Mouse (Mus musculus) erythroblast, adult 5-6 weeks (primary cell): ENCODE measurements around the gene Rad50. TPM values are rescaled to one million over a fixed set of nuclear protein-coding genes. Genes with fewer than 3 reads are reported as not detected.

Experiments
- ATAC-seq: replicated peaks from 2 replicates; pipeline ENCODE4 v1.8.0; 2016; ENCODE audit warnings: moderate number of reproducible peaks, mild to moderate bottlenecking, moderate TSS enrichment, inconsistent platforms; ENCODE audit not compliant: poor library complexity, low FRiP score, severe bottlenecking
- total RNA-seq, 2 experiments: library from RNA; stranded (forward) in 1 of 2; stranded (reverse) in 1 of 2; fragments of 150-400 nt in 1 of 2; fragments of 200-764, 138-1000 nt in 1 of 2; gene quantifications; 2 replicates each; pipeline versions ENCODE4 v1.2.3 to v1.2.4; 2015 to 2017; ENCODE audit warnings: low replicate concordance in 2 of 2

Rad50 gene
- total RNA-seq (2015; ENCODE audit: low replicate concordance) (12.5 and 14.2 TPM in 2 replicates), total RNA-seq (2017; ENCODE audit: low replicate concordance) (12.3 and 22.3 TPM in 2 replicates)

DNA sequence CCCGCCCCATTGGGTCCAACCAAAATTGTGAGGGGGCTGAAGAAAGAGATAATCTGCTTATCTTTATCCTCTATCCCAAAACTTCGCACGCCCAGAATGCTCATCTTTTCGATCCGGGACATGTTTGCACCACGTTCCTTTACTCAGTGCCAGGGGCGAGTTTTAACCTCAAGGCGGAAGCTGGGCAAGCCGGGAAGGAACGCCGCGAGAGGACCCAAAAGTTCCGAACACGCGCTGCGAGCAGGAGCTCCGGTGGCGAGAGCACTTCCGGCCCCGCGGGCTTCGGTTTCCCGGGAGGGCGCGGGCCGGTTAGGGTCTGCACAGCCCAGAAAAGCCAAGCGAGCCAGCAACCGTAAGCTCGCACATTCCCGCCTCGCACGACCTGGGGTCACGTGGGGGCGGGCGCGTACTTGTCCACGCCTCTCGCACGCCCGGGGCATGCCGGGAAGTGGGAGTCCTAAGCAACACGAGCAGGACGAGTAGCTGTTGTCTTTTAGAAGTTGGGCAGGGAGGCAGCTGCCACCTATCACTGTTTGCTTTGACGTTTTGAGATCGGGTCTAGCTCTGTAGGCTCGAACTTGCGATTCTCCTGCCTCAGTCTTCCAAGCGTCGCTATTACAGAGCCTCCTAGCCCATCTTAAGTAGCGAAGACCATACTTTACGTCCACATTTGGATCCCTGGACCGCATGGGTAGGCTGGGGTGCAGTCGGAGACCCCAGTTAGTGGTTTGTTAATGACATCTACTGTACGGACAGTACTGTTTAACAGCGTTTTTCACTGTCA lies at the start of gene Rad50:
Gene Rad50 (minus strand): TSS at position 386 of the 784 bp plus-strand sequence.
- peak; percentile 99 for ATAC-seq

DNA sequence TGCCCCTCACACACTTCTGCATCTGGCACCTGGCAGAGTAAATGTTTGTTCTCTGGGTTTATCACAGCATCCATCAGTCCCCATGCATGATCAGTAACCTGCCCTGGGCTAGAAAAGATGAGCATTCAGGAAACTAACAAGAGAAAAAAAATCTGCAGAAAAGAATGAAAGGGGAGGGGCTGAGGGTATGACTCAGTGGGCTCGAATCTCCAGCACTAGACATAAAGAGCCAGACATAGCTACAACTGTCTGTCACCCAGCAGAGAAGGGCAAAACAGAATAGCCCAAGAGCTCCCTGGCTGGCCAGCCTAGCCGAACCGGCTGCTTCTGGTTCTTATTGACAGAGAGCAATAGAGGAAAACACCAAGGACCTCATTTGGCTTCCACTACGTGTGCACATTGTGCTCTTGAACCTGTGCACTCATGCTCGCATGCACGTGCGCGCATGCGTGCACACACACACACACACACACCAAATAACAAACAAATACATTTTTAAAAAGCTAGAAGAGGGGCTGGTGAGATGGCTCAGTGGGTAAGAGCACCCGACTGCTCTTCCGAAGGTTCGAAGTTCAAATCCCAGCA lies 48.0 kb upstream of the Rad50 start:
- no peak for ATAC-seq

- no peak for ATAC-seq
Observed at GRCm38 (mm10) chr11:53749716-53750352, 42.7 kb upstream of the Rad50 start.

- no peak for ATAC-seq
Observed at GRCm38 (mm10) chr11:53749306-53749705, 42.2 kb upstream of the Rad50 start.

- ATAC-seq, result no peak
Observed at GRCm38 (mm10) chr11:53748614-53749013, 41.5 kb upstream of the Rad50 start.

DNA sequence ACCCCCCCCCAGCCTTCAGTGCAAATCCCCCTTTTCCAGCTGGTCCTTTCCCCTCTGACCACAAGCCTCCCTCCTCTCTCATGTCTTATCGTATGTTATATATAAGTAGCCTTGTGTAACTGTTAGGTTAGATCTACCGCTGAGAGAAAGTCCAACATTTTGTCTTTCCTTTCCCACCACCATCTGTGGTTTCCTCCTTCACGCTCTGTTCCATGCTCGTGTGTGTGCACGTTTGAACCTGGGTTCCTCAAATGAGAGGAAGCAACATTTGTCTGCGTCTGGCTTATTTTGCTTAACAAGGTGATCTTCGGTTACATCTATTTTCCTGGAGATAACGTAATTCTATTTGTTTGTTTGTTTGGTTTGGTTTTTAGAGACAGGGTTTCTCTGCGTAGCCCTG lies 40.9 kb upstream of the Rad50 start:
- ATAC-seq, result no peak

GRCm38 (mm10) chr11:53745260-53745659 lies 38.1 kb upstream of the Rad50 start:
- ATAC-seq, result no peak

DNA sequence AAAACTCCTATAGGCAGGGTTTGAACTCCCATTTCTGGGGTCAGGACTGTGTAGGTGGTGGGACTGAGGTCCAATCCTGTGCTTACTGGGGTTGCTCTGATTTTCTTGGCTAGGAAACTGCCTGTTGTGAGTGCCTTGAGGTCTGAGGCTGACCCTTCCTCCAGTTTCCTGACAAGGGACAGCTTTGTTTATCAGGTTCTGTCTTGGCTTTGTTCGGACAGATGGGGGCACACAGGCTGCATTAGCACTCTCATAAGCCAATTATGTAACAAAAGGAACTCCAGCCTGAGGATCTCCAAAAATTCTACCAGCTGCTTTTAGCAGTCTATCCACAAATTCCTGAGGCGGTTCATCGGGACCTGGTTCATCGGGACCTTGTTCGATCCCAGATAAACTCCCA lies 35.2 kb upstream of the Rad50 start:
- ATAC-seq, result no peak

DNA sequence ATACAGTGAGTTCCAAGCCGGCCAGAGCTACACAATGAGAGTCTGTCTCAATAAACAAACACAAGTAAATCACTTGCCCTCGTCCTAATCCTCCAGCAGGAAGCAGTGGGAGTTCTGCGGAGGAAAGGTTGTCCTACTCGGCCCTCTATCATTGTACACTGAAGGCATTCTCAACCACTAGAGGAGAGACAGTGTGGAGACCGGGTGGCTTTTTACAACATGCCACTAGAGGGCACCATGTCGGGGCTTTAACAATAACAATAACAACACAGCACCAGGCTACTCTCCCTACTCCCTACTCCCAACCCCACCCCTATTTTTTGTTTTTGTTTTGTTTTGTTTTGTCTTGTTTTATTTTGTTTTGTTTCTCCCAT lies 30.4 kb upstream of the Rad50 start:
- ATAC-seq, result peak; percentile 68

GRCm38 (mm10) chr11:53736771-53737572 lies 29.9 kb upstream of the Rad50 start:
- ATAC-seq, result peak; percentile 71

DNA sequence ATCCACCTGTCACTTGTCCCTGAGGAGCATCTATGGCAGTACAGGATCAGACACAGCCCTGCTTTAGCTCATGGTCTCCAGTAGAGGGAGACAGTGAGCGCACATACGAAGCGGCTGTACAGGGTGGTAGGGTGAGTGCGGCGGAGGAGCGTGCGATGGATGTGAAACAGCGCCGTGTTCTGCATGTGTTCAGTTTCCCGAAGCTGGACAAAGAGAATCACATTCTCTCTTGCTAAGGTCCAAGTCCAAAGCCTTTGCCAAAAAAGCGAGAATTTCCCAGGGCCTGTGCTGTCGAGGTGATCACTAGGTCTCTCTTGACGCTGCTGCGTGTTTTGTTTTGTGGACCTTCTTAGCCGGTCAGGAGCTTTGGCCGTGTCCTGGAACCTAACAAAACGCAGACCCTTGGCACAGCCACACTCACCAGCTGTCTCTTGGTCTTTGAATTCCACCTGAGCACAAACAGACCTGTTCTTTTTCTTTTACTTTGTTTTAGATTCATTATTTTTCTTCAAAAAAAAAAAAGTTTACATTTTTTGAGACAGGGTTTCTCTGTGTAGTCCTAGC lies 28.6 kb upstream of the Rad50 start:
- peak; percentile 91 for ATAC-seq

GRCm38 (mm10) chr11:53734970-53735681 lies 28.0 kb upstream of the Rad50 start:
- peak; percentile 17; the same call in 1 of the 2 replicates for ATAC-seq

GRCm38 (mm10) chr11:53734431-53734830 lies 27.3 kb upstream of the Rad50 start:
- ATAC-seq, result no peak

DNA sequence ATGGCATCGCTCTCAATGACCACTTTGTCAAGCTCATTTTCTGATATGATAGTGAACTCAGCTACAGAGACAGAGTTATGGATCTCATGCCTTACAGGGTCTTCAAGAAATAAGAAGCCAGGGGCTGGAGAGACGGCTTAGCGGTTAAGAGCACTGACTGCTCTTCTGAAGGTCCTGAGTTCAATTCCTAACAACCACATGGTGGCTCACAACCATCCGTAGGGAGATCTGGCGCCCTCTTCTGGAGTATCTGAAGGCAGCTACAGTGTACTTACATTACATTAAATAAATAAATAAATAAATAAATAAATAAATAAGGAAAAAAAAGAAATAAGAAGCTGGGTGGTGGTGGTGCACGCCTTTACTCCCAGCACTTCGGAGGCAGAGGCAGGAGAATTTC lies 26.7 kb upstream of the Rad50 start:
- no peak for ATAC-seq

DNA sequence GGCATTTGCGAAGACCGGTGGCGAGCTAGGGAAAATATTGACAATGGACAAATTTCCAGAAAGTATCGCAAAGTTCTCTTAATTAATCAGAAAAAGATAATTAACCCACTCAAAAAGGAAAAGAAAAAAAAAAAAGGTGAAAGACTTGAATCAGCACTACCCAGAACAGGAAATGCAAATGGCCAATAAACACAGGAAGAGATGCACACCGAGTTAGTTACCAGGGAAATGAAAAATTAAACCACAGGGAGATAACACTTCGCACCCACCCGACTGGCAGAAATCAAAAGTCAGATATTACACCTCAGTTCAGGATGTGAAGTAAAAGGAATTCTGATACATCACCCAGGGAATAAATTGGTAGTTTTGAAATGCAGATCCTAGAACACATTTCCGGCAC lies 25.1 kb upstream of the Rad50 start:
- no peak for ATAC-seq

- no peak for ATAC-seq
Observed at GRCm38 (mm10) chr11:53731457-53731856, 24.3 kb upstream of the Rad50 start.

DNA sequence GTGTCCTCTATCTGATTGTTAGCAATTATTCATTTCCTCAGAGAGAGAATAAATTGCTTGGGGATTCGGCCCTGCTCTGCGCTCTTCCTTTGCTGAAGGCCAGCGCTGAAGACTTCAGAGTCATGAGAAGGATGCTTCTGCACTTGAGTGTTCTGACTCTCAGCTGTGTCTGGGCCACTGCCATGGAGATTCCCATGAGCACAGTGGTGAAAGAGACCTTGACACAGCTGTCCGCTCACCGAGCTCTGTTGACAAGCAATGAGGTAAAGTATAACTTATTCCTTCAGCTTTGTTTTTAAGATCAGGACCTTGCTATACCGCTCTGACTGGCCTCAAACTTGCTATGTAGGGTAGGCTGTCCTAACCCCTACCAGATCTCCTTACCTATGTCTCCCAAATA lies 13.6 kb upstream of the Rad50 start, which contains the start of gene Il5:
Gene Il5 (plus strand): TSS at position 80 of the 400 bp plus-strand sequence.
- ATAC-seq, result no peak

GRCm38 (mm10) chr11:53719701-53720100 lies 12.6 kb upstream of the Rad50 start:
- ATAC-seq, result no peak

GRCm38 (mm10) chr11:53707718-53708009 lies 545 bp upstream of the Rad50 start:
- ATAC-seq, result no peak
